Mouse (Mus musculus) gastrocnemius, postnatal 10 days (tissue): ENCODE measurements around the gene Fads6. TPM values are rescaled to one million over a fixed set of nuclear protein-coding genes. Genes with fewer than 3 reads are reported as not detected.
A peak's percentile ranks its signal among the peaks of the same experiment; 100 is the strongest.

Experiments
- DNase-seq: peaks from one replicate; pipeline ENCODE4 v3.0.0; 2021; ENCODE audit warnings: mixed read lengths
- total RNA-seq, 2 experiments: library from RNA; stranded (reverse); gene quantifications; 2 replicates each; pipeline ENCODE4 v1.2.3; 2021

The Fads6 gene
- total RNA-seq, 2 experiments from 2014 or later = 0.86 to 1.1 TPM

DNA sequence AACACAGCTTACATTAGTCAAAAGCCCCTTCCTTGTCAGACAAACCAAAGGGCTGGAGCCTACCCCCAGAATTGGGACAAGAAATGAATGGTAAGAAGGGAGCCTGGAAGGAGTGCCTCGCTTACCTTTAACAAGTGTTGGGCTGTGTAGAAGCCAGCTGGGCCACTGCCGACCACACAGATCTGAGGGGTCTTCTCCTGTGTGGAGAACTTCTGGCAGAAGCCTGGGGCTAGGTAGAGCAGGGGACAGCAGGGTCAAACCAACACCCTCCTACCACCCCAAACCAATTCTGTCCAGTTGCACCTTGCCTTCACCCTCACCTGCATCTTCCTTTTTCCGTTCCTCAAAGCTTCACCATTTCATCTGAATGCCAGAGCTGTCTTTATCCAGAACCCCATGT is 21.5 kb downstream of the Fads6 start:
- DNase-seq = no peak

DNA sequence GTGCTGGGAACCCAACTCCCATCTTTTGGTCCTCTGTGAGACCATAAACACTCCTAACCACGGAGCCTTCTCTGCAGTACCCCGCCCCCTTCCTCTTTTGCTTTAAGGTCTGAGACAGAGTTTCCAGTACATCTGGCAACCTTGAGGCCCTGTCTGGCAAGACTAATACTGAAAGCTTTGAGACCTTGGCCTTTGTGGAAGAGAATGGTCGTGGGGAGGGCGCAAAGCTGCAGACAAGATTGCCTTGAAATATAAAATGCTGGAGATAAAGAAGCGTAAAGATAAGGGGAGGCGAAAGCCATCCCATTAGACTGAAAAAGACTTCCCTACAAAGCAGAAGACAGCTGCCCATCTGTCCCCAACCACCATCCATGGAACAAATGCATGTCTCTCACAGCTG is 22.0 kb downstream of the Fads6 start:
- no peak for DNase-seq

DNA sequence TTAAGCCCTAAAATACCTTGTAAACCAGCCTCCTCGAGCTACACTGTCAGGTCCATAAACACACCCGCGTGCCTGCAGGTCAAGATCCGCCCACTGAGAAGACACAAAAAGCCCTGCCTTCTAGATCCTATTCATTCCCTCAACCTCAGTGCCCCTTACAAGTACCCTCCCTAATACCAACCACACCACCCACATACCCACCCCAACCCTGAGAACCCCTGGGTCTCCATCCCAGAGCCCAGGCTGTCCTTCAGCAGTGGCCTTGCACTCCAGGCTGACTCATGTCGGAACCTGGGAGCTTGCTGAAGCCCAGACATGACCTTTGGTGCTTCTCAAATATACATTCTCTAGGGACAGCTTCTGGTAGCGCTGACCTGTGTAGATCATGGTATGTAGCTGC is 22.7 kb downstream of the Fads6 start:
- DNase-seq = no peak

DNA sequence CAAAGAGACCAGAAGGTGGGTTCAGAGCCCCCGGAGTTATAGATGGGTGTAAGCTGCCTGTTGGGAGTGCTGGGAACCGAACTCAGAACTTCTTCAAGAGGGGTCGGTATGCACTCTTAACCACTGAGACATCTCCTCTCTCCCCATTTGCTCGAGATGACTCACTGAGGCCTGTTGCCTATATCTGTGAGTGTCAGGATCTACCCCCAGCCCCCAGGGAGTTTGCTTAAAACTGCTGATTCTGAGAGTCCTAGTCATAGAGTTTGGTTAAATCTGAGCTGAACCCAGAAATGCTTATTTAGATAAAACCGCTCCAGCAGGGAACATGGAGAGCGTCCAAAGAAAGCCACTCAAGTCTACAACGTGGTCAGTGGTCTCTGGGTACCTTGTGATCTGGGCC is 23.3 kb downstream of the Fads6 start:
- no peak for DNase-seq

DNA sequence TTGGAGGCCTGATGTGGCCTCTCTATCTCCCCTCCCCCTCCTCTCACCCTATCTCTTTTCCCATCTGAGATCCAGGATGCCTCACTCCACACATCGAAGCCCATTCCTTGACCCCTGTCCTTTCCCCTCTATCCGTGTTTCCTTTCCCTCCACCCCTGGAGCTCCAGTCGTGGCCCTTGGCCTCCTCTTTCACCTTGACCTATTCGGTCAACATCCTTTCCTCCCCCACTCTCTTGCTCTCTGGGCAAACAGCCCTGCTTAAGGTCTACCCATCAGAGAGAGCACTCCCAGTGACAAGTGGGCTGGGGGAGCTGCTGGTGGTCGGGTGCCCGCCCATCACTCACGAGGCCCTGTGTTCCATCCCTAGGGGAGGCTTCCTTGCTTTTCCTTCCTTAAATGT is 23.7 kb downstream of the Fads6 start:
- DNase-seq = no peak

DNA sequence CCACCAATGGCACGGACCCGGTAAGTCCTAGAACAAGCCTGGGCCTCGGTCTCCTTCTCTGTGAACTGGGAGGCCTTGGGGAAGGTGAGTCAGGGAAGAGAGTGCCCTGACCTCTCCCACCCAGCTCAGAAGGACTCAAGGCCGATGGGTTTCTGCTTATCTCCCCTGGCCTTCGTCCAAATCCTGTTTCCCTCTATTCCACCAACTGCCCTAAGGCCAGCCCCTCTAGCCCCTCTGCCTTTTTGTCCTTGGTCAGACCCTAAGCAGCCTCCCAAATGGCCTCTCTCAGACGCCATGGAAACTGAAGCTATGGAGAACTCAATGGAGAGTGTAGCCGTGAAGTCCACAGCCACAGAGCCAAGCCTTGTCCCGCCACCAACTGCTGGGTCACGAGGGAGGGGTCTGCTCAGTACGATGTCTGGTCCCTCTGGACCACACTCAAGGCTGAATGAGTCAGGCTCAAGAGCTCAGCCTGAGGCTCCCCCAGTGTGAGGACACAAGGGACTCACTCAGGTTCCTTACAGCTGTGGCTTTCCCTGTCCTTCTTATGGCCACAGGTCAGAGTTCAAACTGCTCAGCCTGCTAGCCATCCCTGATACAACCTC is 24.5 kb downstream of the Fads6 start:
- no peak for DNase-seq

DNA sequence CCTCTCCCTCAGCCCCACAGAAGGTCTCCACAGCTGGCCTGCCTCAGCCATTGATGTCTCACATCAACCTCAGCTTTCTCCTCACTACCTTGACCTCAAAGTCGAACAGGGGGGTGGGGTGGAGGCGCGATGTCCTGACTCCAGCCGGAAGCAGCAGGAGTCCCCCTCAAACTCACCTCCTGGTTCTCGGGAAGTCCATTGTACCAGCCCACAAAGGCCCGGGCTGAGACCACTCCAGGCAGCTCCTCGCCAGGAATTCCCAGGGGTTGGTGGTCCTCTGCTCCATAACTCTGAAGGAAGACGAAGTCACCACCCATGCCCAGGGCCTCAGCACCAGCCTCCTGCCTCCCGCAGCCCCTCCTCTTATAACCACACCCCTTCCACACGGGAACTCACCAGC is 26.0 kb downstream of the Fads6 start:
- DNase-seq = no peak

DNA sequence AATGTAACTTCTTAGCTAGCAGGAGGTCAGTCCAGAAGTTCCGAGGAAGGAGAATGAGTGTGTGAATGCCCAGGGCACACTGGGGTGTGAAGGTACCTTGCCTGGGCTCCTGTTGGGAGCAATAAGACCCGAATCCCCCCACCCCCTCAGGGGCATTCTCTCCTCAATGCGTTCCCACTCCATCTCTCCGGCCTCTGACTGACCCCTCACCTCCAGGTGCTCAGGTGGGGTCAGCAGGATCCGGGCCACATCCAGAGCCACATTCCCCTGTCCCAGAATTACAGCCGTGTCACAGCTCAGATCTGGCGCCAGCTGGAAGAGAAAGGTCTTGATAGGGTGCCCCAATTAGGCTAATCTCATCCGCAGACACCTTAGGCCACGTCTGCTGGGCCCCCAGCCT is 26.4 kb downstream of the Fads6 start:
- DNase-seq = no peak

DNA sequence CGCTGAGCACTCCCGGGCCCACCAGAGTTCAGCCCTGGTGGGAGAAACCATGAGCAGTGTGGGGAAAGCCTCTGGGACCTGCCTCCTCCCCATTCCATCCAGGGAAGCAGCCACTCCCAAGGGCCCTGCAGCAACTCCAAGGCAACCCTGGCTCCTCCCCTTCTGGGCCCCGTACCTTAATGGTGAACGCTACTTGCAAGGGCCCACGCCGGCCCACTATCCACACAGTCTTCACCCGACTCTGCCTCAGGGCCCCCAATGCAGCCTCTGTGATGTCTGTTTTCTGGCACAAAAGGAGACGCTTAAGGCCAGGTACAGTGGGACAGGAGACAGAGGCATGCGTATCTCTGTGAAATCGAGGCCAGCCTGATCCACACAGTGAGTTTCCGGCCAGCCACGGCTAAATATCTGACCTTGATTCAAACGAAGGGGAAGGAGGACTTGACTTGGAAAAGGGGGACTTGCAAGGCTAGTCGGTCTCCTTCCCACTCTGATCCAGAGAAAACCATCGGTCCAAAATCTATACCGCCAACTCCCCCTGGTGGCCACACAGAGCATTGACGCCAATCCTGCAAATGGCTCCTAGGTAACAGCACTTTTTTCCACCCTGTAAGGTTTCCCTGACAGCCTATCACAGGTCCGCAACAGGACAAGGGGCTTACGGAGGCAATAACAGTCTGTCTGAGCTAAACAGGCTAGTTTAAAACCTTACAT is 27.2 kb downstream of the Fads6 start:
- peak; percentile 78 for DNase-seq

DNA sequence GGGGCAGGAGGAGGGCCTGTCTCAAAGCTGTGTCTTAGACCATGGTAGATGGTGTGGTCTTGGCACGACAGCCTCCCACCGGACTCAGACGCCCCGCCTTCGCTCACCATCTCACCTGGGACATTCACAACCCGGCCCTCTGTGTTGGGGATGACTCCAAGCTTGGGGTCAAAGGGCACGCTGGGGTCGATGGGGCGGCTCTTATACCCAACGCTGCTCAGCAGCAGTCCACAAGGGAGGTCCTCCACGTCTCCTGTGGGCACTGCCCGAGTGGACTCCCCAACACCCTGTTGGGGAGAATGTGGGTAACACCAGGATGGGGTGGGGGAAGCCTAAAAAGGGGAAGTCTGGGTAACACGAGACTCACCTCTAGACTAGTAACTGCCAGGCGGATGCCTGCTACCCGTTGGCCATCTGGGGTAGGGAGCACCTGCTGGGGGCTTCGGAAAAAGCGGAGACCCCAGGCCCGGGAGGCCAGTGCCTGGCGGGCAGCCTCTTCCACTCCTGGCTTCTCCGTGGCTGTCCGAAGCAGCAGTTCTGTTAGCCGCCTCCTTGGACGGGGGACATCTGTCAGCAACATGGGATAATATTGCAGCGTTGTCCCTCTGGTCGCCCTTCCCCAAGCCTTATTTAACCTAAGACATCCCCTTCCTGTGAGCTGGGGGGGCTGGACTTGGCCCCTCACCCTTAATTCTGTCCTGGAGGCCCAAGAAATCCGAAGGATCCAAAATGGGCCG is 28.0 kb downstream of the Fads6 start:
- DNase-seq = no peak

DNA sequence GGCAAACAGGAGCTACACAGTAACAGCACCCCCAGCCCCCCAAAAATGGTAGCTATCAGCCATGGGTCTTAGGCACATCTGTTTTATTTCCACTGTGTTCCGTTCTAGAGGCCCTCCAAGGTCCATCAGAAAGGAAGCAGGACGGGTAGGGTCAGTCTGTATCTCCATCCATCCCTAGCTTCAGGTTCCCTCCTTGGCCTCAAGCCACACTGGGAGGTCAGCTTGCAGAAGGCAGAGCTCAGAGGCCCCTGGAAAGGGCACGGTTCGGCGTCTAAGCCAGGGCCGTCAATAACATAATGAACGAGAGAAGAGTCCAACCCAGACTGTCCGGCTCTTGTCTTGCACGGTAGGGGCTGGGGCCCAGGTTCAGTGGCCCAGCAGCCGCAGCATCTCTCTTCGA is 29.5 kb downstream of the Fads6 start:
- DNase-seq = no peak

DNA sequence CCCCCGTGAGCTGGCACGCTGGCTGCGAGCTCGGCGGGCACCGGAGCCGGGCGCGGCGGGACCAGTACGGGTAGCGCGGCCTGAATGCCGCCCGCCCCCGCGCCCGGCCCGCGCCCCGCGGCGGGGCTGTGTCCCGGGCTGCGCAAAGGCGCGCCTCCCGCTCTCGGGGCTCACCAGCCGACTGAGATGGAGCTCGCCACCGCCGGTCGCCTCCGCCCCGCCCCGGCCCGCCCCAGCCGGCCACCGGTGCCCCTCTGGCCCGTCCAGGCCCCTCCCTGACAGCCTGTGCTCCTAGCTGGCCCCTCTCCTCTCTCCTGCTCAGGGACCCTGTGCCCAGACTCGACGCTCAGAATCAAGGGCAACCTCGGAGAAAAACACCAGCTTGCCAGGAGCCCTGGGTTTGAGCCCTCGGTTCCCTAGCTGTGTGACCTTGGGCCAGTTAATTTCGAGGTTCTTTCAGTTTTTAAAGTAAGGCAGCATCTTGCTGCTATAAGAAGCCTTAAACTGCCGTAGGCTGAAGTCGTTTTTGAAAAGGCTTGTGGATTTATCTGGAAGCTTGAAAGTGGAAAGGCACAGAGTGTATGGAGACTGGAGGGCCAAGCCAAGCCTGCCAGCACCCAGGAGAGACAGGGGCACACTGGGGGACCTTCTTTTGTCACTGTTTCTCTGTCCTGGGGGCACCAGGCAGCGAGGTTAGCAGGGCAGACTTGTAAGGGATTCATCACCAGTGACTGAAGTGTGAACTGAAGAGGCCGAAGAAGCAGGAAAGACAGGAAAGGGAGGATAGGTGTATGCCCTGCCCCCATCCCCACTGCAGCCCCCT is 30.2 kb downstream of the Fads6 start, which contains the start of gene Grin2c:
Gene Grin2c (minus strand): TSS at position 183 of the 823 bp plus-strand sequence.
- no peak for DNase-seq

DNA sequence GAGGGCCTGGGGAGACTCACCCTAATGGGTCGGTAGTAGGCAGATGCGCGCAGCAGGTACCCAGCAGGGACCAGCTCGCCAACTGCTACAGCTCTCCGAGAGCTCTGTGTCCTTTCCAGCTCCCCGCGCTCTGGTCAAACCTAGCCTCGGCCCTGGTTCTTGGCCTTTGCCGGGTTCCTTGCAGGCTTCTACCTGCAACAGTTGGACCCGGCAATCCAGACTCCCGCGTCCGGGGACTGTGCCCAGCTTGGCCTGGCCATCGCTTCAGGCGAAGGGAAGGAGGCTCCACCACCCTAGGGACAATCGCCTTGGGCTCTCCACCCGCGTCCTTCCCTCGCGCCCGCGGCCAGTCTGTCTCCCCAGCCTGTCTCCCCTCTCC is 31.1 kb downstream of the Fads6 start:
- no peak for DNase-seq

DNA sequence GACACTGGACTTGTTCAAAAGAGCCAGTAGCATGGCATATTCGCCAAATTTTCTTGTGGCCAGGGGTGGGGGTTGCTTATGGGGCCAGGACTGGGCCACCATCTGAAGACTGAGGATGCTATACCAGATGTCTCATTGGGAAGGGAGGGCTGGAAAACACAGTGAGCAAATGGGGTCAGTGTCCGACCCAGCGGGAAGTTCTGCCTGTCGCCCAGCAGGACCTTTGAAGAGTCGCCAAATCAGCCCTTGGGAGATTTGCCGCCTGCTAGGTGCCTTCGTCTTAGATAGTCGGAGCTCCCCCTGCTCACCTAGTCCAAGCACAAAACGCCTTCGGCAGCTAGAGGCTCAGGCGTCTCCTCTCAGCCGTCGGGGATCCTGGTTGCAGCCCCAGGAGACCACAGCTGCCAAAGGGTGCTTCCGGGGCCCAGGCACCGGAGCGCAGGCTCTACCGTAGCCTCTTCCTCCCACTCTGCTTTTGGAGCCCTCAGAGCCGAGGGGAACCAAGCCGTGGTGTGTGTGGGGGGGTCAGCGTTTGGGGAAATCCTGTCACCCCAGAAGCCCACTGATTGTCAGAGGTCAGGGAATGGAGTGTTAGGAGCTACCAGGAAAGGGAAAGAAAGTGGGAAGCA is 31.6 kb downstream of the Fads6 start:
- no peak for DNase-seq

DNA sequence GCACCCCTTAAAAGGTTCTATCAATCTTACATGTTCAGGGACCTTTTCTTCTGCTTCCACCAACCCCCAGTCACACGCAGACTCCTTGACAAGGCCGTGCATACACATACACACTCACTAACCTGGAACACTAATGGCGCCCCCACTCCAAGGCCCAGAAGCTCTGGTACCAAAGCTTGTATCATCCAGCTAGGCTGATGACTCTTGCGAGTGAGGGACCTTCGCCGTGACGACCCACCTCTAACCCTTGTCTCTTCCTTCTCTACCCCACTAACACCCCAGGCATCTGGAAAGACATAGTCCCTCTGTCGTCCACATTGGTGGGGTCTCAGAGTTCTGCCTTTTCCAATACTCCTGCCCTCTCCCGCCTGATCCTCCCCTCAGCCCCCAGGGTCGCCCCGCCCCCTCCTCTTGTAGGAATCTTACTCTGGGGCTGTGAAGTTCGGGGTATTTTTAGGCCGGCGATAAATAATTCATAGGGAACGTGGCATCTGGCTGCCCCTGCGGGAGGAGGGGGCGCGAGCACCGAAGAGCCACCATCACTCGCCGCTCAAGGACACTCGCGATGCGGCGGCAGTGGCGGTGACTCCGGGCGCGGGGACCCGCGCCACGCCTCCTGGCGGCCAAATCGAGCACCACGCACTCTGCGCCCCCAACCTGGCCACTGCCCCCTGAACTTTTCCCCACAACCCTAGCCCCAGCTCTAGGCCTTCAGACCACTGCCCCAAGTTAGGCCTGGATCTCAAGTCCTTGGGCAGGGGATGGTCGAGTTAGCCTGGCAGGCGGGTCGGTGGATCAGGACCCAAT is 32.4 kb downstream of the Fads6 start:
- DNase-seq = peak; percentile 46

DNA sequence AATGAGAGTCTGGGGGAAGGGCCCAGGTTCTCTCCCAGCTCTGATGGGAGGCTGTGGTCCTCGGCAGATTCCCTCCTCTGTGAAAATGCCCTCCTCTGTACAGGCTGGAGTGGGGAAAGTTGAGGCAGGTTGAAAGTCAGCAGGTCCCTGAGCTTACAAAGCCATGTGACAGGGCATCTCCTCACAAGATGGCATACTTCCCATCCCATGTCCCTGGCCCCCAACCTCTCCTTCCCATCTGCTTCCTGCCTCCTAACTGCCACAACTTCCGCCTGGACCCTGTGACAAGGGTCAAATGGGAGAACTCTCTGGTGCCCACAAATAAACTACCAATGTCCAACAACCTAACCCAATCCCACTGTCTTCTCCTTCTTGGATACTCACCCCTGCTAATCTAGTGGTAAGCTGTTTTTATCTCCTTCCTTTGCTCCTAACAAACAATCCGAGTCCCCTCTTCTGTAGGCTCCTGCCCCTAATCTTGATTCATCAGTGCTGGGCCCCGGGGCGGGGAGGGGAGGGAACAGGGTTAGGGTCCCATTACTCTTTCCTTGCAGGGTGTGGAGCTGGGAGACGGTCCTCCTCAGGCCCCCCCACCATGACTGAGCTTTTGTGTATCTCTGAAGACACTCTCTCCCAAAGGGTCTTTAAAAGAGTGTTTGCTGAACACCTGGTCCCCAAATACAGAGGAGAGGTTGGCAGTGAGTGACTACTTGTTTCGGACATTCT is 33.2 kb downstream of the Fads6 start:
- DNase-seq = no peak

DNA sequence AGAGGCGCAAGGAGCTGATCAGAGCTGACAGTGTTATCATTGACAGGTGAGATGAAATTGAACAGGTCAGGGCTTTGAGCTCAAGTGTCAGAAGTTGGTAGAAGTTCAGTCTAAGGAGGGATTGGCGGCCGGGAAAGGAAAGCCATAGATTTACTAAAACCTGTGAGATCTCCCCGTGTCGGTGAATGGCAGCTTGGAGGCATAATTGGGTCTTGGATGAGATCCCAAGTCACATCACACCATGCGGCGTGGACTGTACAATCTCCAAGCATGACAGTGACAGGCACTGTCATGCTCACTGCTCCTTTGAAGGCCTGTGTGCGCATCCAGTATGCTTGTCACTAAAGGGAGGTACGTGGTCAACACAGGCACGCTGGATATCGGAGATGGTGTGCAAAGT is 34.5 kb downstream of the Fads6 start:
- no peak for DNase-seq

DNA sequence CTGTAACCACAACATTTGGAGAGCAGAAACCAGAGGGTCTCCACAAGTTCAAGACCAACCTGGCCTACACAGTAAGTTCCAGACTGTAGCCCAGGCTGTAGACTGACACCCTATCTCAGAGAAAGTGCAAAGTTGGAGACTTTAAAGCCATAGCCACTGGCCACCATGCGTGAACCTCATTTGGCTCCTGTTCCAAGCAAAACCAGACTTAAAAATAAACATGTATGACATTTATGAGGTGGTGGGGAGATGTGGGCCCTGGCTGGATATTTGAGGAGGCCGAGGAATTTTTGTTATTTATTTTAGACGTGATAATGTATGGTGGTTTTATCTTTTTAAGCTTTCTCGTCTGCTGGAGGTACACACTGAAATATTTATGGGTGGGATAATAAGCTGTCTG is 38.3 kb downstream of the Fads6 start:
- no peak for DNase-seq

DNA sequence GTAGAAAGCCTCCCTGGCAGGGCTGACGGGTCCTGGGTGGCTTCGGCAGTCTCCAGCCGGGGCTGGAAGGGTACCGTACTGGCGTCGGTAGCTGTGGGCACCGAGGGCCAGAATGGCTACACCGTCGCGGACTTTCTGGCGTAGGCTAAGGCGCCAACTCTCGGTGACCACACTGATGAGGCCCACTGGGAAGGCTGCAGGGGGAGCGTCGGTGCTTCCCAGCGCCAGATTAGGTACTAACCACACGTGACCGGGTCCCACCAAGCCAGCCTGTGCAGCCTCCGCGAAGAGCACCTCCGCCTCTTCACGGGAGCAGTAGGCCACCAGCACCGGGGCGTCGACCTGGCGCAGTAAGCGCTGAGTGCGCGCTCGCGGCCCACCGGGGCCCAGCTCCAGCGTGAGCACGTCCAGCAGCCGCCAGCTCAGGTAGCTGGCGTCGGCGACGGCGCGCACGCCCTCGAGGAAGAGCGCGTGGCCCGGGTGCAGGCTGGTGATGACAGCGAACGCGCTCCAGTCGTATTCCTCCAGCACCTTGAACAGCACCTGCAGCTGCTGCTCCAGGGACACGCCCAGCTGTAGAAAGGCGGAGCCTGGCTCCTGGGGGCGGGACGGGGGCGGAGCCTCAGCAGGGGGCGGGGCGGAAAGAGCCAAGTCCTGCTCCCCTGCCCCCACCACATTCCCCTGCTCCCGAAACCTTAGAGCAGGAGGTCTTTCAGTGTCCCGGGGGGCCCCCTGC is 39.5 kb downstream of the Fads6 start:
- DNase-seq = no peak

DNA sequence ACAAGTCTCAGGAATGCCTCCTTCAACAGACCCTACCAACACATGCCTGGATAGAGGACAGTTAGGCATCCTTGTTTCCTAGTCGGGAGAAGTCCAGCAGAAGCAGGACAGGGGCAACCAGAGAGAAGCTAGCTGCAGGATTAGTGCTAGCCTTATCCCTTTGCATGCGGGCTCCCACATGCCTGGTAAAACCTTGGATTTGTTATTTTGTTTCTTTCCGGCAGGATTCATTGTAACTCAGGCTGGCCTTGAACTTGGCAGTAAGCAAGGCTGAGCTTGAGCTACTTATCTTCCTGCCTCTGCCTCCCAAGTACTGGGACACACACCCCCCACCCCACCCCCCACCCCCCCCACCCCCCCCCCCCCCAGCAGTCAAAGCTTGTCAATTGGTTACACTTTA is 46.2 kb downstream of the Fads6 start:
- DNase-seq = no peak
